Mouse (Mus musculus) spleen, adult 2 months (tissue): ENCODE data around the gene Elovl3.

Source experiments
- CTCF ChIP-seq: fragments of 200-500 bp; IDR thresholded peaks from 2 replicates; pipeline ENCODE4 v1.5.1; 2011; ENCODE audit warnings: mild to moderate bottlenecking, inconsistent platforms; ENCODE audit not compliant: insufficient read depth, insufficient read length, insufficient replicate concordance; ENCODE audit errors: extremely low read depth
- POLR2A ChIP-seq: fragments of 200-500 bp; IDR thresholded peaks from 2 replicates; pipeline ENCODE4 v1.6.1; 2011; ENCODE audit warnings: low read depth, low read length, inconsistent platforms

GRCm38 (mm10) chr19:46169396-46169795 is 37.7 kb downstream of the Elovl3 start:
- TF ChIP-seq CTCF (no peak), POLR2A (no peak)
